Comparison of ENCODE assay signal across 8 mouse cellular contexts in genomic region chr11:71749671-71750070, GRCm38 (mm10). TPM values are rescaled to one million over a fixed set of nuclear protein-coding genes. Genes with fewer than 3 reads are reported as not detected.
DNase-seq lines count a peak whose midpoint lies in the region; ATAC-seq and TF ChIP-seq lines count a peak whose summit lies in the region.

Gene Wscd1, plus strand, starts transcription at chr11:71749920.

- no peaks in the 10 kb centered on the region for H3K36me3 ChIP-seq in lung, embryonic 14.5 days (ENCODE audit: insufficient read depth)
- H3K36me3 ChIP-seq in limb, embryonic 11.5 days (ENCODE audit: control insufficient read depth, insufficient read depth, low read length) = no peaks in the 10 kb centered on the region
- H3K36me3 ChIP-seq in neural tube, embryonic 15.5 days = no peaks in the 10 kb centered on the region

- H3K4me3 ChIP-seq in lung, embryonic 14.5 days (ENCODE audit: low read depth, low read length) = peak within 1 kb of the TSS; percentile 49
- peak within 1 kb of the TSS; percentile 32 for H3K4me3 ChIP-seq in cortical plate, adult 2 months (ENCODE audit: insufficient read depth, low read length)
- peak within 1 kb of the TSS; percentile 46 for H3K4me3 ChIP-seq in limb, embryonic 11.5 days (ENCODE audit: low read depth, low read length)
- H3K4me3 ChIP-seq in neural tube, embryonic 15.5 days (replicated peaks) = peak within 1 kb of the TSS; percentile 63

- no peaks in the 10 kb centered on the region for H3K9me3 ChIP-seq in lung, embryonic 14.5 days (ENCODE audit: low read depth, low read length)
- H3K9me3 ChIP-seq in limb, embryonic 11.5 days (ENCODE audit: control insufficient read depth, low read length) = no peaks in the 10 kb centered on the region
- no peaks in the 10 kb centered on the region for H3K9me3 ChIP-seq in neural tube, embryonic 15.5 days (replicated peaks)

- 14% methylated on average over 5 of the region's 5 CpGs for WGBS in lung, embryonic 14.5 days
- 18% methylated on average over 5 of the region's 5 CpGs for WGBS in limb, embryonic 11.5 days
- WGBS in neural tube, embryonic 15.5 days = 8% methylated on average over 5 of the region's 5 CpGs

- no peaks in the 10 kb centered on the region for H3K4me1 ChIP-seq in lung, embryonic 14.5 days (ENCODE audit: insufficient read depth)
- H3K4me1 ChIP-seq in cortical plate, adult 2 months (ENCODE audit: control insufficient read depth, insufficient read depth, low read length) = peaks cover 2% of the 10 kb centered on the region; the same call in 1 of the 2 replicates
- 0 out of 2 replicates have a peak, but pooled peaks cover 2% of the 10 kb centered on the region for H3K4me1 ChIP-seq in limb, embryonic 11.5 days (ENCODE audit: control insufficient read depth, insufficient read depth, low read length)
- H3K4me1 ChIP-seq in neural tube, embryonic 15.5 days = peaks cover 31% of the 10 kb centered on the region

- peak; percentile 63 for TF ChIP-seq CTCF in lung, embryonic 14.5 days (IDR thresholded peaks at IDR 0.05; ENCODE audit: low read depth)
- peak; percentile 50 for TF ChIP-seq CTCF in cortical plate, adult 2 months (IDR thresholded peaks at IDR 0.05; ENCODE audit: extremely low read depth, insufficient read depth, low read length)

- H3K4me2 ChIP-seq in lung, embryonic 14.5 days = peak within 1 kb of the TSS; percentile 79
- peak within 1 kb of the TSS; percentile 95 for H3K4me2 ChIP-seq in limb, embryonic 11.5 days (ENCODE audit: low read depth, severe bottlenecking)
- H3K4me2 ChIP-seq in neural tube, embryonic 15.5 days = peak within 1 kb of the TSS; percentile 88

- DNase-seq in lung, embryonic 14.5 days = peak; percentile 49
- no peak for DNase-seq in lung, adult 18-20 months
- DNase-seq in heart, postnatal 4 days = peak; percentile 21
- DNase-seq in limb, embryonic 11.5 days (ENCODE audit: low spot score) = peak; percentile 35
- no peak for DNase-seq in MN1 (ENCODE audit: low spot score)
- no peak for DNase-seq in adrenal gland, postnatal 36 days

- TF ChIP-seq POLR2A in cortical plate, adult 2 months (IDR thresholded peaks at IDR 0.05; ENCODE audit: extremely low read depth, insufficient read depth, low read length) = no peak

- H3K27me3 ChIP-seq in lung, embryonic 14.5 days (ENCODE audit: insufficient read depth, low read length) = peaks cover 34% of the 10 kb centered on the region
- peaks cover 31% of the 10 kb centered on the region for H3K27me3 ChIP-seq in limb, embryonic 11.5 days (ENCODE audit: control insufficient read depth, insufficient read depth, low read length)
- H3K27me3 ChIP-seq in neural tube, embryonic 15.5 days (replicated peaks) = no peaks in the 10 kb centered on the region

- H3K27ac ChIP-seq in lung, embryonic 14.5 days (ENCODE audit: low read depth) = no peak within 1 kb of the TSS
- no peak within 1 kb of the TSS for H3K27ac ChIP-seq in cortical plate, adult 2 months (ENCODE audit: insufficient read depth, low read length)
- H3K27ac ChIP-seq in limb, embryonic 11.5 days (replicated peaks; ENCODE audit: low read depth, low read length) = no peak within 1 kb of the TSS
- peak within 1 kb of the TSS; percentile 83 for H3K27ac ChIP-seq in neural tube, embryonic 15.5 days (replicated peaks)

- H3K9ac ChIP-seq in lung, embryonic 14.5 days = peak within 1 kb of the TSS; percentile 51; the same call in 1 of the 2 replicates
- no peak within 1 kb of the TSS for H3K9ac ChIP-seq in limb, embryonic 11.5 days (ENCODE audit: low read length)
- H3K9ac ChIP-seq in neural tube, embryonic 15.5 days (replicated peaks) = peak within 1 kb of the TSS; percentile 65

- ATAC-seq in lung, embryonic 14.5 days (ENCODE audit: insufficient read depth) = peak; percentile 44; the same call in 1 of the 2 replicates
- ATAC-seq in limb, embryonic 11.5 days (ENCODE audit: insufficient number of reproducible peaks, low FRiP score, low TSS enrichment, low read depth) = no peak
- no peak for ATAC-seq in neural tube, embryonic 15.5 days (ENCODE audit: low FRiP score)

RNA-seq across cellular contexts. Expression of gene Wscd1, which starts in this region (rescaled TPM):
- 7.1 and 7.5 TPM in 2 replicates for polyA plus RNA-seq in lung, embryonic 14.5 days (2014; fragmentation: Nextera tagmentation; extraction: Ambion mirVana)
- polyA plus RNA-seq in cortical plate, adult 2 months (2012; rRNA removed) = 66.6 TPM in 2 replicates
- 1 to 10 TPM; 9.6 TPM for total RNA-seq in heart, postnatal 4 days (2021)
- polyA plus RNA-seq in limb, embryonic 11.5 days (2014; fragmentation: Nextera tagmentation; extraction: Ambion mirVana) = 1.3 and 1.5 TPM in 2 replicates
- polyA plus RNA-seq in neural tube, embryonic 15.5 days (2015; fragmentation: Nextera tagmentation; extraction: Ambion mirVana) = 57.7 and 62.1 TPM in 2 replicates
- 1 to 10 TPM; 5.0 to 7.4 TPM for total RNA-seq in adrenal gland, postnatal 36 days (2021)

Comparison
In these comparisons a context has a peak if more than half of its experiments do, and no peak if none do; other contexts are left out.
1. DNase-seq: peak in lung, embryonic 14.5 days (single experiment), heart, postnatal 4 days (single experiment) and limb, embryonic 11.5 days (single experiment); none in lung, adult 18-20 months (0 of 2), MN1 (single experiment) and adrenal gland, postnatal 36 days (0 of 2).
2. Peak in every context shown above with its lines, with median percentiles within 50 percentile points of each other: H3K4me2 ChIP-seq and H3K4me3 ChIP-seq.